Mouse (Mus musculus): ENCODE measurements around the gene Mipep.

GRCm38 (mm10) chr14:60895172-60896000 is 111.0 kb downstream of the Mipep start:
- TF ChIP-seq CTCF (conservative IDR thresholded peaks at IDR 0.05; ENCODE audit: insufficient read depth, insufficient read length, low read depth, low read length) (no peak), POLR2A (IDR thresholded peaks at IDR 0.05; ENCODE audit: low read depth, low read length) (no peak)

All from kidney, adult 2 months (tissue).